12 mouse cellular contexts compared by ENCODE assay signal in genomic region chr3:58516602-58516976, GRCm38 (mm10). TPM values are rescaled to one million over a fixed set of nuclear protein-coding genes. Genes with fewer than 3 reads are reported as not detected.
A peak's percentile ranks its signal among the peaks of the same experiment; 100 is the strongest.
DNase-seq lines count a peak whose midpoint lies in the region; ATAC-seq and TF ChIP-seq lines count a peak whose summit lies in the region.
"Had no signal": no experiment of that assay in that cellular context is flagged by ENCODE, and none has a peak within 500 bp of the region (broad histone marks: within the 10 kb centered on the region; RNA-seq: fewer than 3 reads in every experiment).

No protein-coding gene starts in this region.

- no peak for TF ChIP-seq CTCF in layer of hippocampus, adult 2 months (conservative IDR thresholded peaks at IDR 0.05)

- H3K9ac ChIP-seq in kidney, embryonic 16.5 days (replicated peaks; ENCODE audit: low read length) = no peak overlapping the region

- no peaks in the 10 kb centered on the region for H3K27me3 ChIP-seq in kidney, embryonic 16.5 days (ENCODE audit: insufficient read depth, low read length)

- peaks cover 7% of the 10 kb centered on the region for H3K36me3 ChIP-seq in kidney, embryonic 16.5 days (ENCODE audit: insufficient read depth, low read length)

- no peaks in the 10 kb centered on the region for H3K9me3 ChIP-seq in kidney, embryonic 16.5 days (ENCODE audit: low read length)

- H3K27ac ChIP-seq in layer of hippocampus, adult 2 months = peak overlapping the region; percentile 14; the same call in 1 of the 2 replicates
- H3K27ac ChIP-seq in kidney, embryonic 16.5 days (ENCODE audit: low read length) = no peak overlapping the region

- ATAC-seq in hematopoietic stem cell, adult 5-6 weeks (replicated peaks in 1 of 2; ENCODE audit: insufficient read depth in 1 of 2, low FRiP score in 2 of 2, low TSS enrichment in 1 of 2, low read depth in 1 of 2, poor library complexity in 2 of 2, severe bottlenecking in 2 of 2) = peak; percentile 93 to 96
- ATAC-seq in kidney, embryonic 16.5 days (ENCODE audit: low FRiP score, low TSS enrichment) = no peak
- ATAC-seq: intestine, postnatal 0 days had no signal

- H3K4me3 ChIP-seq in layer of hippocampus, adult 2 months = no peak overlapping the region
- H3K4me3 ChIP-seq in kidney, embryonic 16.5 days (ENCODE audit: low read length) = no peak overlapping the region
- H3K4me3 ChIP-seq: erythroblast, embryonic 14.5 days had no signal

- no peak for DNase-seq in layer of hippocampus, adult 2 months (ENCODE audit: low spot score in 2 of 2)
- DNase-seq in layer of hippocampus, postnatal 14 days (ENCODE audit: low spot score in 2 of 2) = no peak
- DNase-seq in CD4-positive, CD25-positive, alpha-beta regulatory T cell, adult 2 months (ENCODE audit: low read depth, low spot score) = peak; percentile 57
- DNase-seq in naive thymus-derived CD4-positive, alpha-beta T cell, adult 2 months (ENCODE audit: low read depth) = peak; percentile 41
- DNase-seq in ovary, postnatal 36 days (ENCODE audit: low spot score) = no peak
- DNase-seq in embryo, embryonic 9.5 days (ENCODE audit: extremely low spot score) = no peak
- DNase-seq: cerebellum, postnatal 36 days; layer of hippocampus, postnatal 36 days had no signal

- H3K4me2 ChIP-seq in kidney, embryonic 16.5 days (replicated peaks; ENCODE audit: low read depth, low read length) = no peak overlapping the region

- 50% methylated on average over 7 of the region's 7 CpGs for WGBS in kidney, embryonic 16.5 days

- H3K4me1 ChIP-seq in kidney, embryonic 16.5 days (ENCODE audit: insufficient read depth, low read length) = no peaks in the 10 kb centered on the region

RNA-seq across cellular contexts. Expression of gene Eif2a, which starts 9.0 kb away (rescaled TPM):
- 10 to 100 TPM; 43.3 to 52.2 TPM for total RNA-seq in layer of hippocampus, adult 2 months (2021)
- 10 to 100 TPM; 48.3 to 49.8 TPM for total RNA-seq in layer of hippocampus, postnatal 14 days (2021)
- 115 and 125 TPM in 2 replicates for total RNA-seq in hematopoietic stem cell, adult 5-6 weeks (2017)
- polyA plus RNA-seq in kidney, embryonic 16.5 days (2015; fragmentation: Nextera tagmentation; extraction: Ambion mirVana) = 54.5 and 55.5 TPM in 2 replicates

RNA-seq across cellular contexts. Expression of gene Serp1, which starts 9.1 kb away (rescaled TPM):
- 10 to 100 TPM; 22.3 to 22.7 TPM for total RNA-seq in layer of hippocampus, adult 2 months (2021)
- total RNA-seq in layer of hippocampus, postnatal 14 days (2021) = 10 to 100 TPM; 30.3 to 30.8 TPM
- 78.7 and 86.1 TPM in 2 replicates for total RNA-seq in hematopoietic stem cell, adult 5-6 weeks (2017)
- 143 and 156 TPM in 2 replicates for polyA plus RNA-seq in kidney, embryonic 16.5 days (2015; fragmentation: Nextera tagmentation; extraction: Ambion mirVana)

RNA-seq across cellular contexts. Expression of gene Selenot, which starts 59.8 kb away (rescaled TPM):
- 100 to 1,000 TPM; 144 to 148 TPM for total RNA-seq in layer of hippocampus, adult 2 months (2021)
- total RNA-seq in layer of hippocampus, postnatal 14 days (2021) = 100 to 1,000 TPM; 164 to 166 TPM
- total RNA-seq in hematopoietic stem cell, adult 5-6 weeks (2017) = 145 and 184 TPM in 2 replicates
- 24.3 and 27.3 TPM in 2 replicates for polyA plus RNA-seq in kidney, embryonic 16.5 days (2015; fragmentation: Nextera tagmentation; extraction: Ambion mirVana)

Comparison
In these comparisons a context has a peak if more than half of its experiments do, and no peak if none do; other contexts are left out.
1. DNase-seq: peak in CD4-positive, CD25-positive, alpha-beta regulatory T cell, adult 2 months (single experiment) and naive thymus-derived CD4-positive, alpha-beta T cell, adult 2 months (single experiment); none in layer of hippocampus, adult 2 months (0 of 2), layer of hippocampus, postnatal 14 days (0 of 2), ovary, postnatal 36 days (single experiment) and embryo, embryonic 9.5 days (single experiment).